Mouse (Mus musculus): ENCODE data around the gene Nap1l1.

DNA sequence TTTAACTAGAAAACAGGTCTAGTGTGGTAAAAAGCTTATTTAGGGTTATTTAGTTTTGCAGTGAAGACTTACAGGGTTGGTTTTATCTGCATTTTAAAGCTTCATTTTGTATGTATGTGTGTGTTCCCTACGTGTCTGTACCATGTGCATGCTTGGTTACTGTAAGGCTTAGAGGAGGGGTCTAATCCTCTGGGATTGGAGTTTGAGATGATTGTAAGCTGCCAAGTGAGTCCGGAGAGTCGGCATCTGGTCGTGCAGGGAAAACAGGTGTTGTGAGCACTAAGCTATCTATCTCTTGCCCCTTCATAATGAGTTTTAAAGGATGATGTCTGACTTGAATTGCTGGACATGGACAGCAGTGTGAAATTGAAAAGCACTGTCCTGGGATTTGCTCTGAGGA, 3.3 kb downstream of the Nap1l1 start:
- TF ChIP-seq POLR2A (IDR thresholded peaks at IDR 0.05; ENCODE audit: insufficient read depth, low read depth, low read length) (no peak), CTCF (IDR thresholded peaks at IDR 0.05; ENCODE audit: insufficient read depth, low read depth, low read length) (no peak)

Data from olfactory bulb, adult 2 months (tissue).